Mouse (Mus musculus): ENCODE results near the gene Gm30083. TPM values are rescaled to one million over a fixed set of nuclear protein-coding genes. Genes with fewer than 3 reads are reported as not detected.

Gene Gm30083
- total RNA-seq (2012; rRNA removed) = not detected in 2 replicates
- polyA plus RNA-seq (2012; ENCODE audit: insufficient read depth in 1 of 2, insufficient read length in 2 of 2, low read depth in 1 of 2, low replicate concordance in 2 of 2, missing spikeins in 1 of 2) = not detected

- Histone ChIP-seq H3K36me3 (ENCODE audit: control insufficient read depth in 1 of 2, insufficient read depth in 2 of 2, low read length in 2 of 2) (no peaks in the 10 kb centered on the region), H3K9ac (ENCODE audit: control insufficient read depth, low read depth, low read length, poor library complexity, severe bottlenecking) (no peak within 1 kb of the TSS), H3K4me3 (ENCODE audit: control insufficient read depth in 1 of 2, insufficient read depth in 1 of 2, low read depth in 2 of 2, low read length in 2 of 2) (no peak within 1 kb of the TSS), H3K9me3 (replicated peaks; ENCODE audit: insufficient read depth, low read length) (no peaks in the 10 kb centered on the region), H3K4me1 (ENCODE audit: control insufficient read depth in 1 of 2, insufficient read depth in 2 of 2, low read length in 2 of 2) (no peaks in the 10 kb centered on the region), H3K79me2 (ENCODE audit: control insufficient read depth, insufficient read depth, low read length, poor library complexity) (no peaks in the 10 kb centered on the region), H3K27me3 (ENCODE audit: control insufficient read depth in 1 of 2, insufficient read depth in 2 of 2, low read length in 2 of 2) (no peaks in the 10 kb centered on the region), H3K27ac (ENCODE audit: control insufficient read depth, low read depth, low read length) (no peak within 1 kb of the TSS)
- DNase-seq (ENCODE audit: low read depth, low spot score) = no peak
- TF ChIP-seq POLR2AphosphoS5 (IDR thresholded peaks at IDR 0.05; ENCODE audit: borderline replicate concordance, low read depth, low read length) (no peak), POLR2A (IDR thresholded peaks at IDR 0.05; ENCODE audit: control insufficient read depth in 1 of 2, insufficient read depth in 1 of 2, low read depth in 1 of 2, low read length in 2 of 2, poor library complexity in 1 of 2) (no peak), RCOR1 (IDR thresholded peaks at IDR 0.05; ENCODE audit: low read depth, low read length) (no peak), ZC3H11A (IDR thresholded peaks at IDR 0.05; ENCODE audit: low read depth, low read length) (no peak), TCF12 (IDR thresholded peaks at IDR 0.05; ENCODE audit: low read depth, low read length) (no peak), MXI1 (IDR thresholded peaks at IDR 0.05; ENCODE audit: low read depth, low read length) (no peak), HCFC1 (IDR thresholded peaks at IDR 0.05; ENCODE audit: low read depth, low read length) (no peak), USF2 (IDR thresholded peaks at IDR 0.05; ENCODE audit: borderline replicate concordance in 1 of 2, insufficient read depth in 1 of 2, low read depth in 1 of 2, low read length in 2 of 2) (no peak), MYB (IDR thresholded peaks at IDR 0.05; ENCODE audit: low read depth, low read length) (no peak), NRF1 (IDR thresholded peaks at IDR 0.05; ENCODE audit: insufficient read depth, low read depth, low read length, poor library complexity, severe bottlenecking) (no peak), USF1 (IDR thresholded peaks at IDR 0.05; ENCODE audit: low read depth, low read length) (no peak), SMC3 (IDR thresholded peaks at IDR 0.05; ENCODE audit: low read depth, low read length) (no peak), EP300 (IDR thresholded peaks at IDR 0.05; ENCODE audit: low read depth in 1 of 2, low read length in 2 of 2) (no peak), ZMIZ1 (IDR thresholded peaks at IDR 0.05; ENCODE audit: low read depth, low read length) (no peak), MAFK (IDR thresholded peaks at IDR 0.05; ENCODE audit: borderline replicate concordance, low read depth, low read length) (no peak), RAD21 (IDR thresholded peaks at IDR 0.05; ENCODE audit: low read depth, low read length) (no peak)
Measured at GRCm38 (mm10) chr14:34015063-34015462, at the start of gene Gm30083. Gene Gm30083, minus strand, starts transcription at chr14:34015182.

GRCm38 (mm10) chr14:34052516-34052915, 37.5 kb upstream of the Gm30083 start, which contains the start of gene Antxrl:
Gene Antxrl, plus strand, starts transcription at chr14:34052707.
- H3K9ac ChIP-seq (ENCODE audit: control insufficient read depth, low read depth, low read length, poor library complexity, severe bottlenecking) = no peak within 1 kb of the TSS

More at GRCm38 (mm10) chr14:34052516-34052915, 37.5 kb upstream of the Gm30083 start, which contains the start of gene Antxrl:
- Histone ChIP-seq H3K4me1 (ENCODE audit: control insufficient read depth in 1 of 2, insufficient read depth in 2 of 2, low read length in 2 of 2) (no peaks in the 10 kb centered on the region), H3K4me3 (ENCODE audit: control insufficient read depth in 1 of 2, insufficient read depth in 1 of 2, low read depth in 2 of 2, low read length in 2 of 2) (no peak within 1 kb of the TSS), H3K79me2 (ENCODE audit: control insufficient read depth, insufficient read depth, low read length, poor library complexity) (no peaks in the 10 kb centered on the region), H3K27ac (ENCODE audit: control insufficient read depth, low read depth, low read length) (no peak within 1 kb of the TSS), H3K36me3 (ENCODE audit: control insufficient read depth in 1 of 2, insufficient read depth in 2 of 2, low read length in 2 of 2) (no peaks in the 10 kb centered on the region), H3K9me3 (replicated peaks; ENCODE audit: insufficient read depth, low read length) (no peaks in the 10 kb centered on the region), H3K27me3 (ENCODE audit: control insufficient read depth in 1 of 2, insufficient read depth in 2 of 2, low read length in 2 of 2) (no peaks in the 10 kb centered on the region)
- TF ChIP-seq MAZ (IDR thresholded peaks at IDR 0.05; ENCODE audit: low read depth, low read length) = no peak
- TF ChIP-seq TCF12 (IDR thresholded peaks at IDR 0.05; ENCODE audit: low read depth, low read length) = no peak
- TF ChIP-seq RAD21 (IDR thresholded peaks at IDR 0.05; ENCODE audit: low read depth, low read length) = no peak
- TF ChIP-seq SMC3 (IDR thresholded peaks at IDR 0.05; ENCODE audit: low read depth, low read length) = no peak
- TF ChIP-seq POLR2A (IDR thresholded peaks at IDR 0.05; ENCODE audit: control insufficient read depth in 1 of 2, insufficient read depth in 1 of 2, low read depth in 1 of 2, low read length in 2 of 2, poor library complexity in 1 of 2) = no peak
- no peak for TF ChIP-seq CTCF (IDR thresholded peaks at IDR 0.05 in 2 of 3, conservative IDR thresholded peaks at IDR 0.05 in 1 of 3; ENCODE audit: control insufficient read depth in 1 of 3, insufficient read depth in 1 of 3, low read depth in 2 of 3, low read length in 3 of 3, poor library complexity in 1 of 3, severe bottlenecking in 1 of 3)
- no peak for TF ChIP-seq UBTF (IDR thresholded peaks at IDR 0.05; ENCODE audit: borderline replicate concordance, insufficient read depth, low read depth, low read length)
- no peak for TF ChIP-seq E2F4 (IDR thresholded peaks at IDR 0.05; ENCODE audit: borderline replicate concordance, low read depth, low read length)
- no peak for TF ChIP-seq TBP (IDR thresholded peaks at IDR 0.05; ENCODE audit: low read depth, low read length)
- no peak for TF ChIP-seq USF2 (IDR thresholded peaks at IDR 0.05; ENCODE audit: borderline replicate concordance in 1 of 2, insufficient read depth in 1 of 2, low read depth in 1 of 2, low read length in 2 of 2)
- no peak for DNase-seq (ENCODE audit: low read depth, low spot score)
